19 mouse cellular contexts compared by ENCODE assay signal in the genomic region with DNA sequence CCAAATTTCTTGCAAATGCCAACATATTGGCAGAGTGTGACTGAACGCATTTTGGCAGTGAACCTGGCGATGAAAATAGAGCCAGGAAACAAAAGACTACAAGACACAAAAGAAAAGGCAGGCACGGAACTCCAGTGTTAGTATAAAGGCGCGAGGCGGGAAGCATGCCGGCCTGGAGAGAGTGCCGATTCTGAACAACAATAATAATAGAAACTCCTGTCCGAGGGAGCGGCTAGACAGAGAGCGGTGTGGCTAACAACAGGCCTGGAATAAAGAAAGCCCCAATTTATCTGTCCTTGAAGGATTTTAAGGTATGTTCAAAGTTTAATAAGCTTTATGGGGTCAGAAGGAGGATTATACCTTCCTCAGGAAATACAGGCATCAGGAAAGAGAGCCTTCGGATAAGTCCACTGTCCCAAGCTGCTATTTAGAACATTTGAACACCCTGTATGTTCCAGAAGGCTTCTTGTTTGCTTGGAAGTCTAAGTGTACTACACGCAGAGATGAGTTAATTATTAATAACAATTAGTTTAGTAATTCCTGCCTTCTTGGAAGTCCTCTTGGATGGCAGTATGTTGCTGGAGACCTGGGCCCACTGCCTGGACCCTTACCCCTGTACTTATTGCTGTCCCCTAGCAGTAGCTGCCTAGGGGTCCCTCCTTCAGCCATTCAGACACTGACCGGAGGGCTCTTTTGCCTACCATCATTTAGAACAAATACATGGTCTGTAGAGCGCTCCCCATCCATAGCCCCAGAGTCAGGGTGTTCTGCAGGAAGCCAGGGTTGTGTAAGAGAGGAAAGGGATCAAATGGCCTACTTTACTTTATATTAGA. TPM values are rescaled to one million over a fixed set of nuclear protein-coding genes. Genes with fewer than 3 reads are reported as not detected.
DNase-seq lines count a peak whose midpoint lies in the region; ATAC-seq and TF ChIP-seq lines count a peak whose summit lies in the region.
"Had no signal": no experiment of that assay in that cellular context is flagged by ENCODE, and none has a peak within 500 bp of the region (broad histone marks: within the 10 kb centered on the region; RNA-seq: fewer than 3 reads in every experiment).

No protein-coding gene starts in this region.

- peaks cover 12% of the 10 kb centered on the region for H3K4me1 ChIP-seq in heart, adult 2 months (ENCODE audit: control insufficient read depth, insufficient read depth, low read length)
- H3K4me1 ChIP-seq in heart, embryonic 11.5 days (ENCODE audit: control insufficient read depth, insufficient read depth, low read length) = no peaks in the 10 kb centered on the region
- H3K4me1 ChIP-seq in lung, embryonic 16.5 days (replicated peaks; ENCODE audit: control insufficient read depth, insufficient read depth, low read length) = peaks cover 11% of the 10 kb centered on the region
- 0 out of 4 replicates have a peak, but pooled peaks cover 0 to 4% of the 10 kb centered on the region in 2 experiments for H3K4me1 ChIP-seq in liver, embryonic 14.5 days (replicated peaks; ENCODE audit: control insufficient read depth in 2 of 2, insufficient read depth in 2 of 2, low read length in 1 of 2)
- H3K4me1 ChIP-seq: limb, embryonic 12.5 days had no signal

- H3K27ac ChIP-seq in heart, adult 2 months = peak overlapping the region; percentile 59
- no peak overlapping the region for H3K27ac ChIP-seq in heart, embryonic 11.5 days (ENCODE audit: low read depth, low read length)
- peak overlapping the region; percentile 39 for H3K27ac ChIP-seq in lung, embryonic 16.5 days (ENCODE audit: low read length)
- H3K27ac ChIP-seq in liver, embryonic 14.5 days = peak overlapping the region; percentile 52
- H3K27ac ChIP-seq: heart, embryonic 15.5 days; hindbrain, postnatal 0 days; left cerebral cortex, adult 2 months; limb, embryonic 12.5 days had no signal

- H3K36me3 ChIP-seq in heart, adult 2 months (ENCODE audit: control insufficient read depth, insufficient read depth, low read length) = no peaks in the 10 kb centered on the region
- no peaks in the 10 kb centered on the region for H3K36me3 ChIP-seq in heart, embryonic 11.5 days (ENCODE audit: control insufficient read depth, insufficient read depth, low read length)
- no peaks in the 10 kb centered on the region for H3K36me3 ChIP-seq in lung, embryonic 16.5 days (ENCODE audit: control insufficient read depth, insufficient read depth, low read length)
- no peaks in the 10 kb centered on the region for H3K36me3 ChIP-seq in liver, embryonic 14.5 days (replicated peaks; ENCODE audit: control insufficient read depth, insufficient read depth, low read depth)
- H3K36me3 ChIP-seq: heart, embryonic 15.5 days; limb, embryonic 12.5 days had no signal

- no peaks in the 10 kb centered on the region for H3K79me2 ChIP-seq in heart, adult 2 months (replicated peaks; ENCODE audit: control insufficient read depth, insufficient read depth, low read length)

- no peak overlapping the region for H3K4me2 ChIP-seq in heart, embryonic 11.5 days
- H3K4me2 ChIP-seq in lung, embryonic 16.5 days (ENCODE audit: low read depth, low read length) = 0 out of 2 replicates have a peak overlapping the region, but pooled peaks have one; percentile 6
- peak overlapping the region; percentile 42 for H3K4me2 ChIP-seq in liver, embryonic 14.5 days (ENCODE audit: low read depth)
- H3K4me2 ChIP-seq: heart, embryonic 15.5 days; limb, embryonic 12.5 days had no signal

- H3K9me3 ChIP-seq in heart, embryonic 11.5 days (replicated peaks; ENCODE audit: control insufficient read depth, low read length) = no peaks in the 10 kb centered on the region
- H3K9me3 ChIP-seq in lung, embryonic 16.5 days (ENCODE audit: control insufficient read depth, low read length) = no peaks in the 10 kb centered on the region
- no peaks in the 10 kb centered on the region for H3K9me3 ChIP-seq in liver, embryonic 14.5 days (ENCODE audit: control insufficient read depth, low read length)
- H3K9me3 ChIP-seq: heart, embryonic 15.5 days; limb, embryonic 12.5 days had no signal

- WGBS in heart, adult 2 months = 64% methylated on average over 15 of the region's 15 CpGs
- 75% methylated on average over 15 of the region's 15 CpGs for WGBS in heart, embryonic 11.5 days (ENCODE audit: insufficient replicate concordance)
- 52% methylated on average over 15 of the region's 15 CpGs for whole genome bisulfite sequencing in lung, embryonic 16.5 days
- WGBS in liver, embryonic 14.5 days (ENCODE audit: insufficient replicate concordance) = 68% methylated on average over 15 of the region's 15 CpGs

- no peak for DNase-seq in heart, adult 2 months
- no peak for DNase-seq in lung, postnatal 25 days (ENCODE audit: low spot score)
- no peak for DNase-seq in liver, embryonic 14.5 days (ENCODE audit: low read depth in 3 of 3, low spot score in 3 of 3)
- DNase-seq in yolk sac, embryonic 10.5 days (ENCODE audit: low spot score) = peak; percentile 62
- DNase-seq in layer of hippocampus, adult 11-12 months (ENCODE audit: low spot score) = no peak
- DNase-seq in cerebellum, postnatal 25 days = no peak
- DNase-seq: cerebellum, adult 2 months; forebrain, postnatal 0 days; gastrocnemius, postnatal 36 days; right cerebral cortex, postnatal 25 days; thymus, postnatal 25 days had no signal

- no peak overlapping the region for H3K9ac ChIP-seq in heart, adult 2 months (ENCODE audit: low read depth, low read length)
- H3K9ac ChIP-seq in heart, embryonic 11.5 days (ENCODE audit: low read depth, low read length) = no peak overlapping the region
- no peak overlapping the region for H3K9ac ChIP-seq in lung, embryonic 16.5 days (ENCODE audit: low read length)
- 0 out of 2 replicates have a peak overlapping the region, but pooled peaks have one; percentile 5 for H3K9ac ChIP-seq in liver, embryonic 14.5 days (replicated peaks)
- H3K9ac ChIP-seq: forebrain, postnatal 0 days; heart, embryonic 15.5 days; limb, embryonic 12.5 days had no signal

- TF ChIP-seq CTCF in heart, adult 2 months (IDR thresholded peaks at IDR 0.05) = no peak
- no peak for TF ChIP-seq CTCF in liver, embryonic 14.5 days (IDR thresholded peaks at IDR 0.05; ENCODE audit: low read depth)

- no peak for ATAC-seq in heart, embryonic 11.5 days (replicated peaks; ENCODE audit: insufficient number of reproducible peaks, low FRiP score, low TSS enrichment)
- ATAC-seq in lung, embryonic 16.5 days (ENCODE audit: low read depth) = no peak; the same call in 1 of the 2 replicates
- no peak for ATAC-seq in liver, embryonic 14.5 days (ENCODE audit: insufficient read depth)
- ATAC-seq: Patski had no signal

- no peak for TF ChIP-seq EP300 in heart, adult 2 months (IDR thresholded peaks at IDR 0.05; ENCODE audit: insufficient read depth, low read depth, low read length)
- TF ChIP-seq EP300 in liver, embryonic 14.5 days (IDR thresholded peaks at IDR 0.05; ENCODE audit: low read depth) = no peak

- no peak for TF ChIP-seq POLR2A in heart, adult 2 months (IDR thresholded peaks at IDR 0.05; ENCODE audit: insufficient read depth, low read depth, low read length)

- no peak overlapping the region for H3K4me3 ChIP-seq in heart, adult 2 months
- no peak overlapping the region for H3K4me3 ChIP-seq in heart, embryonic 11.5 days (ENCODE audit: low read depth, low read length)
- no peak overlapping the region for H3K4me3 ChIP-seq in lung, embryonic 16.5 days (ENCODE audit: low read length)
- peak overlapping the region in 1 of 2 experiments; percentile 6; a peak in 1 of 4 replicates for H3K4me3 ChIP-seq in liver, embryonic 14.5 days (ENCODE audit: insufficient read depth in 1 of 2, low read depth in 2 of 2, low read length in 2 of 2)
- H3K4me3 ChIP-seq: heart, embryonic 15.5 days; left cerebral cortex, adult 2 months; limb, embryonic 12.5 days; myocyte had no signal

- intact Hi-C loops in heart, adult 2 months (cut with DNase I) = loop anchor here (2.0 to 10.0 kb wide), 2 partner anchors 37 to 561 kb away; no protein-coding TSS in a partner anchor

- H3K27me3 ChIP-seq in heart, adult 2 months (ENCODE audit: control insufficient read depth, insufficient read depth, low read length) = no peaks in the 10 kb centered on the region
- H3K27me3 ChIP-seq in heart, embryonic 11.5 days (ENCODE audit: control insufficient read depth, insufficient read depth, low read length) = no peaks in the 10 kb centered on the region
- no peaks in the 10 kb centered on the region for H3K27me3 ChIP-seq in lung, embryonic 16.5 days (ENCODE audit: control insufficient read depth, insufficient read depth, low read depth, low read length)
- no peaks in the 10 kb centered on the region for H3K27me3 ChIP-seq in liver, embryonic 14.5 days (ENCODE audit: control insufficient read depth, insufficient read depth, low read length)
- H3K27me3 ChIP-seq: heart, embryonic 15.5 days; limb, embryonic 12.5 days; Patski had no signal

RNA-seq across cellular contexts. Expression of a gene that starts 35.0 kb away (rescaled TPM):
- total RNA-seq in heart, adult 2 months (2021) = 10 to 100 TPM; 48.7 to 48.9 TPM
- 5.8 and 15.8 TPM in 2 replicates for polyA plus RNA-seq in heart, adult 2 months (2012; rRNA removed)
- 6.4 and 11.6 TPM in 2 replicates for polyA plus RNA-seq in heart, embryonic 11.5 days (2014; fragmentation: Nextera tagmentation; extraction: Ambion mirVana)
- polyA plus RNA-seq in lung, embryonic 16.5 days (2015; fragmentation: Nextera tagmentation; extraction: Ambion mirVana) = 8.6 and 11.7 TPM in 2 replicates
- 0.45 and 0.47 TPM in 2 replicates for polyA plus RNA-seq in liver, embryonic 14.5 days (2012; rRNA removed)
- 0.53 and 1.2 TPM in 2 replicates for polyA plus RNA-seq in liver, embryonic 14.5 days (2014; fragmentation: Nextera tagmentation; extraction: Ambion mirVana)
